Mouse (Mus musculus): Measurements from ENCODE around the gene Gimap8.
"Not testable (repeated sequence)": the region's sequence is repeated elsewhere in the genome, so short reads cannot be mapped to it uniquely, and the experiment has no call there.

Gimap8 gene

GRCm38 (mm10) chr6:48646995-48647394 is at the start of gene Gimap8:
TSS of gene Gimap8 (plus strand) at chr6:48647234.
- DNase-seq (ENCODE audit: low read depth, low spot score): no peak

GRCm38 (mm10) chr6:48600594-48600993 is 46.4 kb upstream of the Gimap8 start:
- no peak for DNase-seq (ENCODE audit: low read depth, low spot score)

DNA sequence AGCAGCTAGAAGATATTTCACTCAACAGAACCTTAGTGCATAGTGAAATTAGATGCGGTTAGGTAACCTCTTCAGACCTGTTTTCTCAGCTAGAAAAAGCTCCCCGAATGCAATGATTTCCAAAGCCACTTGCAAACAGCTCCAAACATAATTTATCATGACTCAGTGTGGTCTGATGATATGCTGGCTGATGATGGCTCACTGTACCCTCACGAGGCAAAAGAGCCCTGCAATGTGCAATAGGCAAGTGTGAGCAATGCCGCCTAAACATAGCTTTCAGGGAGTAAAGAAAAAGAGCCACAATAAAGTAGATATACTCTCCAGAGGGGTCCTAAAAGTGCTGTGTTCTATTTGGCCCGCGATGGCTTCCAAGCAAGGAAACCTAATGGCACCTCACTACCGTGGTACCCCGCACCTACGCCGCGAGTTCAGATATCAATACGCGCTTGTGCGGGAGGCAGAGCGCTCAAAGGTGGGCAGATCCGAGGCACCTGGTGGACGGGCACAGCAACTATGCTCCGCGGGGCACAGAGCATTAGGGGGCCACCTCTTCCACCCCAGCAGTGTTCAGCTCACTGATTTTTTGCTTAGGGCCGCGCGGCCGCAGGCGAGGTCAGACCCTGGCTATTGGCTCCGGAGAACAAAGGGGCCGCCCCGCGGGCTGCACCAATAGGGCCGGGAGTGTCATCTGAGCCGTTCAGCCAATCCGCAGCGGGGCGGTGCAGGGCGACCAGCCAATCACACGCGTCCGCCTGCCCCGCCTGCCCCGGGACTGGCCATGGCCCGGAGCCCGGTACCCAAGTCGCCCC is 45.6 kb upstream of the Gimap8 start, which contains the start of gene Zfp775:
Zfp775 (plus strand) TSS at position 793 of the 809 bp plus-strand sequence.
- peak; percentile 92 for DNase-seq (ENCODE audit: low read depth, low spot score)

- no peak for DNase-seq (ENCODE audit: low read depth, low spot score)
Observed at GRCm38 (mm10) chr6:48602080-48602741, 44.8 kb upstream of the Gimap8 start.

DNA sequence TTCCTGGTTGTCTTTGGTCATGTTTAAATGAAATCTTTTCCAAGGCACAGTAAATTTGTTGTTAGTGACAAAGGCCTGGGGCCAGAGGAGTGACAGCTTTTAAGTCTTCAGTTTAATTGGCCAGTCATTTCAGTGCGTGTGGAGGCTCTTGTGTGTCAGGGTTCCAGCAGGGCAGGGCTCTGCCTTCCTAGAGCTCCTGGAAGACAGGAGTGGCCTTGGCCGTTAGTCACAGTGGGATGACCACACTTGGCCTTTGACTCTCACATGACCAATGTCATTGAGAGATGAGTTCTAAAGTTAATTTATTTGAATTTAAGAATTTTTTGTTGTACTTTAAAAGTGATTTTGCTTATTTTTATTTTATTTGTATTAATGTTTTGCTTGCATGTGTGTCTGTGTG is 38.9 kb upstream of the Gimap8 start:
- no peak for DNase-seq (ENCODE audit: low read depth, low spot score)

DNA sequence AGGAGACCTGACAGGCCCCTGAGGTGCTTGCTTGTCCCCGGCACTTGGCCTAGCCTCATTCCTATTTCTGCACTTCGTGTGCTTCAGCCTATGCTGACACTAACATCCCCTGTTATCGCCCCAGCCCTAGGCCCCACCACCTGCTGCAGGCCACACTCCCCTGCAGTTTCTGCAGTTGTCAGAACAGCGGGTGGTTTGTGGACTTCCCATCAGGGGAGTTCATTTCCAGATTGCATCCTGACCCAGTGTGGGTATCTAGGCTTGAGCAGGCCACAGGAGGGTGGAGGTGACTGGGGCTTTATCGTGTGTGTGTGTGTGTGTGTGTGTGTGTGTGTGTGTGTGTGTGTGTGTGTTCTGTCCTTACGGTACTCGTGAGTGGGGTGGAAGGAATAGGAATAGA is 37.5 kb upstream of the Gimap8 start:
- DNase-seq (ENCODE audit: low read depth, low spot score): no peak

DNA sequence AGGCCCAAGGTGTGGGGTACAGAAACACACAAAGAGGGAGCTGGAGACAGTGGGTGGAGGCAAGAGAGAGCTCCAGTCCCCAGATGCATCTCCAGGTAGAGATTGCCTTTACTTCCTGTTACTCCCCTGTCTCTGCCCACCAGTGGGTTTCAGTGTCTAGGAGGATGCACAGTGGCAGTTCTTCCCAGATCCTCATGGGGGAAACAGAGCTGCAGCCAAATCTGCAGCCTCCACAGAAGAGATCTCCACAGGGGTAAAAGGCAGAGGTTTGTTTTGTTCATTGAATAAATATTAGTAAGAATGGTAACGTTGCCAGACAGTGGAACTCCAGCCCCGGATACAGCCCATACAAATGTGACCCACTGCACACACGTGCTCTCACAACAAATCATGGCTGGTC is 36.4 kb upstream of the Gimap8 start:
- no peak for DNase-seq (ENCODE audit: low read depth, low spot score)

- DNase-seq (ENCODE audit: low read depth, low spot score): no peak
Observed at GRCm38 (mm10) chr6:48613464-48613863, 33.6 kb upstream of the Gimap8 start.

DNA sequence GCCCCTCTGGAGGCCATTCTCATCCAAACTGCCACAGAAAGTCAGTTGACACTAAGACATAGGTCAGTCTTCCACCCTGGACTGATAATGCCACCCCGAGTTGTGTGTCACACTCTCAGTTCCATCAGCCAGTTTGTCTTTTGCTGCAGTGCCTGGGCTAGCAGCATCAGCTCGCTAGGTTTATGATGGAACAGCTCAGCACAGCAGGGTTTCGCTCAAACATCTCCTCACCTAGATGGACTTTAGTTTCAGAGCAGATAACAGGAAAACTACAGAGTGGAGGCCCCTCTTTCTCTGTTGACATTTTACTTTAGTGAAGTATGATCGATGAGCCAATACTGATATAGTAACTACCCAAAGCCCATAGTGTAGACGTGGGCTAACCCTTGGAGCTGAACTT is 32.3 kb upstream of the Gimap8 start:
- no peak for DNase-seq (ENCODE audit: low read depth, low spot score)

GRCm38 (mm10) chr6:48620031-48620430 is 27.0 kb upstream of the Gimap8 start:
- DNase-seq (ENCODE audit: low read depth, low spot score): no peak

DNA sequence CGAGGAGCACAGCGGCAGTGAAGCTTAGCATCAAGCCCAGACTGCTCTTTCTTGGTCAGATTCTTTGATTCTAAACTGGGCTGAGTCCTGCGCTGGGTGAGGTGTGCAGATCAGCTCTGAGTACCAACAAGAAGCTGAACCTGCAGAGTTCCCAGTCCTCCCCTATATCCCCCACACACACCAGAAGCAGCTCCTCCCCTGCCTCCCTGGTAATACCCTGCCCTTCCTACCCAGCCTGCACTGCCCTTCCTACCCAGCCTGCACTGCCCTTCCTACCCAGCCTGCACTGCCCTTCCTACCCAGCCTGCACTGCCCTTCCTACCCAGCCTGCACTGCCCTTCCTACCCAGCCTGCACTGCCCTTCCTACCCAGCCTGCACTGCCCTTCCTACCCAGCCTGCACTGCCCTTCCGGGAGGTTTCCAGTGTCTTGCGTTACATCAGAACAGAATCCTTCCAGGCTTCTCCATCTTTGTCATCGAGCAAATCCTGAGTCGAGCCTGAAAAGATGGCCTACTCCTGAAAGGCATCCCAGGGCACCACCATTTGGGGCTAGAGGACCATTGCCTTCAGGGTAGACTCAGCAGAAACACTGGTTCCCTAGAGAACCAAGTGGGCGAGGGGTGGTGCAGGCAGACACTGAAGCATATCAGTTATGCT is 24.7 kb upstream of the Gimap8 start:
- DNase-seq (ENCODE audit: low read depth, low spot score): not testable (repeated sequence)

DNA sequence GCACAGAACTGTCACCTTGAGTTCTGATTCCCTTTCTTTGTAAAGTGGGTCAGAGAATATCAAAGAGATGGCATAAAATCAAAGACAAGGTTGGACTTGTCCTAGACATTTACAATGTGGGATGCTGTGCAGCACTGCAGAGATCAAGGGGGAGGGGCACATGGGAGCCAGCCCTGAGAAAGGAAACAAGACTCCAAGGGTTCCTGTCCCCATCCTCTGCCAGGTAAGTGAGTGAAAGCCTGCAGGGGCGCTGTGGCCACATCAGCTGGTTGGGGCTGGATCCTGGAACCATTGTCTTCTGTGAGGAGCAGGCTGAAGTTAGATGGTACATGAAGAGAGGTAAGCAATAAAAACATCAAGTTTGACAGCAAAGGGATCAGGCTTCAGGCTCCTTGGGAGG is 23.6 kb upstream of the Gimap8 start:
- DNase-seq (ENCODE audit: low read depth, low spot score): no peak

- DNase-seq (ENCODE audit: low read depth, low spot score): no peak
Observed at GRCm38 (mm10) chr6:48626464-48626863, 20.6 kb upstream of the Gimap8 start, which contains the start of gene AI854703. TSS of gene AI854703 (plus strand) at chr6:48626764.

- DNase-seq (ENCODE audit: low read depth, low spot score): no peak
Observed at GRCm38 (mm10) chr6:48626984-48627383, 20.1 kb upstream of the Gimap8 start.

DNA sequence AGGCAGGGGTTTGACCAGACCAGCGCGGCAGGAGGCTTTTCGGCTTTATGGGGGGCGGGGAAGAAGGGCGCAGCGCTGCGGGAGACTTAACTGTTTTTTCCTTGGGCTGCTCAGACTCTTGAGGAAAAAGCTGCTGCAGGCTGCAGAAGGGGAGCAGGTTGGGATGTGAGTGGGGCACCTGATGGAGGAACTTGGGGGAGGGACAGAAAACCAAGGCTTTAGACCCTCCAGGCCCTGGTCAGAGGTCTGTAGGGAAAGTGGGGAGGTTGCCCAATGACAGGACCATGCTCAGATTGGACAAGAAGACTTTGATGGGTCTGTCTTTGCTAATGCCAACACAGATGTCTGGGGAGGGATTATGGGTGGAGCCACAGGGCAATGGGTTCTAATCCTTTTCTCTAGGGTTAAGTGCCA is 19.5 kb upstream of the Gimap8 start:
- DNase-seq (ENCODE audit: low read depth, low spot score): no peak

DNA sequence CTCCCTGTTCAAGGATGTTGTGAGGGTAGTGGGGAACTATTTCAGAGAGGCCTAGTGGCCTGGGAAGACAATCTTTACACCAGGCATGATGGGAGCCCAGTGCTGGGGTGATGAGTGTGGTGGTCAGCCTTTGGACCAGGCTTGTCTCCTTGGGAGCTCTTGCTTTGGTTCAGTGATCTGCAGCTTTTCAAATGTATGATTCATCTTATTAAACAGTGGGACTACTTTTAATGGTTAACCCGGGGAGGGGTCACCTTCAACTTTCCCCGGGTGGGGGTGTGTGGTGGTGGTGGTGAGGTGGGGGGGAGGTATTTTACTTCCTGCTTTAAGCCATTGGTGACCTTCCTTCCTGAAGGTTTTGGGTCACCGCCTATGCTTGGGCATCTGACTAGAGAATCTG is 18.7 kb upstream of the Gimap8 start:
- no peak for DNase-seq (ENCODE audit: low read depth, low spot score)

- DNase-seq (ENCODE audit: low read depth, low spot score): no peak
Observed at GRCm38 (mm10) chr6:48628808-48629660, 18.0 kb upstream of the Gimap8 start.

GRCm38 (mm10) chr6:48629661-48630034 is 17.4 kb upstream of the Gimap8 start:
- no peak for DNase-seq (ENCODE audit: low read depth, low spot score)

GRCm38 (mm10) chr6:48630831-48631230 is 16.2 kb upstream of the Gimap8 start:
- DNase-seq (ENCODE audit: low read depth, low spot score): no peak

DNA sequence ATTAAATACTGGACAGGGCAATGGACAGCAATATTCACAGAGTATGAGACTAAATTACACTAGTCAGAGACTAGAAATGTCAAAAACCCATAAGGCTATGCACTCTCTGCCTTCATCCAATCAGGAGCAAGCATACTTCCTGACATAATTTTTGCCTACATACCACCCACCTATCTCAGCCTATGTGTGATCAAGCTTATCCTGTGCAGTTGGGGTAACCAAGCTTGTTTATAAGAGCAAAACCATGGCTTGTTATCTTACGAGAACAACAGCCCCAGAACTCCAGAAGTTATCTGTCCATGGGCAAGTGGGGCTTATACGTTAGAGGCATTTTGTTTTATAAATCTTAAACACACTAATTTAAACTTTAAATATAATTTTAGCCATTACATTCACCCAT is 11.9 kb upstream of the Gimap8 start:
- no peak for DNase-seq (ENCODE audit: low read depth, low spot score)

- DNase-seq (ENCODE audit: low read depth, low spot score): no peak
Observed at GRCm38 (mm10) chr6:48636515-48636914, 10.5 kb upstream of the Gimap8 start.

Data from brain, embryonic 18.5 days (tissue).